Mouse (Mus musculus) heart, embryonic 10.5 days (tissue): ENCODE results near the gene Rslcan18. TPM values are rescaled to one million over a fixed set of nuclear protein-coding genes. Genes with fewer than 3 reads are reported as not detected.
"Not testable (repeated sequence)": the region's sequence is repeated elsewhere in the genome, so short reads cannot be mapped to it uniquely, and the experiment has no call there.

Experiments used
- DNase-seq: peaks from one replicate; pipeline ENCODE4 v3.0.0-alpha.2; 2017; ENCODE audit warnings: low spot score
- H3K27ac ChIP-seq: fragments of 300-500 bp; sonication (generic); 2 replicates; pipeline ENCODE4 v1.5.1; 2016; ENCODE audit warnings: mild to moderate bottlenecking
- H3K27me3 ChIP-seq: fragments of 300-500 bp; sonication (generic); 2 replicates; pipeline ENCODE4 v1.6.1; 2016; ENCODE audit warnings: mild to moderate bottlenecking; ENCODE audit not compliant: poor library complexity, insufficient read depth, severe bottlenecking
- H3K36me3 ChIP-seq: fragments of 300-500 bp; sonication (generic); 2 replicates; pipeline ENCODE4 v1.6.1; 2016; ENCODE audit warnings: mild to moderate bottlenecking, moderate library complexity
- H3K4me1 ChIP-seq: fragments of 300-500 bp; sonication (generic); 2 replicates; pipeline ENCODE4 v1.6.1; 2016; ENCODE audit warnings: mild to moderate bottlenecking
- H3K4me3 ChIP-seq: fragments of 300-500 bp; sonication (generic); 2 replicates; pipeline ENCODE4 v1.5.1; 2016; ENCODE audit warnings: mild to moderate bottlenecking, moderate library complexity
- H3K9me3 ChIP-seq: fragments of 300-500 bp; sonication (generic); 2 replicates; pipeline ENCODE4 v1.6.1; 2016; ENCODE audit warnings: mild to moderate bottlenecking, moderate library complexity
- WGBS: fragments of 180-500 bp; shearing (Covaris S2); methylation state at CpG from one replicate; pipeline ENCODE4 v1.1.7; 2016; 5-methylcytosine and 5-hydroxymethylcytosine counted together
- polyA plus RNA-seq: library from polyadenylated mRNA; unstranded; fragments of >200 nt; fragmentation: Nextera tagmentation; extraction: Ambion mirVana; gene quantifications from 2 replicates; pipeline ENCODE4 v1.2.1, GENCODE M21; 2016

Gene Rslcan18
- polyA plus RNA-seq: 0.23 and 0.49 TPM in 2 replicates

DNA sequence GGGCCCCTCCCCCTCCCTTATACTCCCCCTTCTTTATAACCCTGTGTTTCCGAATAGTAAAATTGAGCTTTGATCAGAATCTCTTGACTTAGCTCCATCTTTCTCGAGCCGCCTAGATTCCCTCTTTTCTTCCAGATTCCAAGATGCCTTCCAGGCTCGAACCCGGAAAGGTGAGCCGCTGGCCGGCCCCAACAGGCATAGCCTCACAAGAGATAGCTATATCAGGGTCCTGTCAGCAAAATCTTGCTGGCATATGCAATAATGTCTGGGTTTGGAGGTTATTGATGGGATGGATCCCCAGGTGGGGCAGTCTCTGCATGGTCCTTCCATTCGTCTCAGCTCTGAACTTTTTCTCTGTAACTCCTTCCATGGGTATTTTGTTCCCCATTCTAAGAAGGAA, at the start of gene Rslcan18:
Gene Rslcan18 (minus strand): TSS at position 101 of the 400 bp plus-strand sequence.
- not testable (repeated sequence) for H3K27me3 ChIP-seq, H3K27ac ChIP-seq, H3K9me3 ChIP-seq, DNase-seq, H3K36me3 ChIP-seq, H3K4me1 ChIP-seq, H3K4me3 ChIP-seq
- WGBS: 82% methylated on average over 8 of the region's 8 CpGs

DNA sequence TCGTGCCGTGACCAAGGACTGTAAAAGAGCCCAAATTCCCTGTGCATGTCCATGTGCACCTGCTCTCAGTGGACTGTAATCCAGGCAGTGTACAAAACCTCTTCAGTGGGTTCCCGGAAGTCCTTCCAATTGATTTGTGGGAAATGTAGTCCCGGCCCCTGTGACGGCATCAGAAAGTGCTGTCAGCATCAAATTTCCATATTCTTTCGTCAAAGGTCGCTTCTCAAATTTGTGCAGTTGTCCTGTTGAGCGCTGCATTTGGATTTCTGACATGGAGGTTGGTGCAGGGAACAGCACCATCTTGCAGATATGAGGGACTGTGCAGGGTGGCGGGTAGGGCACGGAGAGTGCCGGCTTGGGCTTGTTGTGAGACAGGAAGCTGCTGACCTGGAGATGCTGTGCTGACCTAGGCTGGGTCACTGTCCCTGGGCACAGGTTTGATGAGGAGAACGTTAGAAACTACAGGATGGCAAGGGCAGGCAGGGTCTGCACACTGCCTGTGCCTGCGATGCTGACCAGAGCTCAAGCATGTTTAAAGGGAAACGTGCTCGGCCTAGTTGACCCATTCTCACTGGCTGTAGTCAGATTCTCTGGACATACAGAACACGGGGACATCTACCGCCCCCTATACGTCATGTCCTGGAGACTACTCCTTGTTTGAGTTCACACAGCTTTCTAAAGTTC, 12.1 kb upstream of the Rslcan18 start:
- Histone ChIP-seq H3K27ac (peak overlapping the region; percentile 85), H3K9me3 (no peaks in the 10 kb centered on the region), H3K4me1 (no peaks in the 10 kb centered on the region), H3K4me3 (peak overlapping the region; percentile 71), H3K36me3 (no peaks in the 10 kb centered on the region), H3K27me3 (no peaks in the 10 kb centered on the region)
- DNase-seq: peak; percentile 93
- 1% methylated on average over 18 of the region's 18 CpGs for WGBS

GRCm38 (mm10) chr13:67127507-67127906, 11.4 kb upstream of the Rslcan18 start:
- H3K4me1 ChIP-seq, H3K4me3 ChIP-seq, DNase-seq, H3K36me3 ChIP-seq, H3K27ac ChIP-seq, H3K9me3 ChIP-seq, H3K27me3 ChIP-seq: not testable (repeated sequence)
- 74% methylated on average over 10 of the region's 10 CpGs for WGBS

DNA sequence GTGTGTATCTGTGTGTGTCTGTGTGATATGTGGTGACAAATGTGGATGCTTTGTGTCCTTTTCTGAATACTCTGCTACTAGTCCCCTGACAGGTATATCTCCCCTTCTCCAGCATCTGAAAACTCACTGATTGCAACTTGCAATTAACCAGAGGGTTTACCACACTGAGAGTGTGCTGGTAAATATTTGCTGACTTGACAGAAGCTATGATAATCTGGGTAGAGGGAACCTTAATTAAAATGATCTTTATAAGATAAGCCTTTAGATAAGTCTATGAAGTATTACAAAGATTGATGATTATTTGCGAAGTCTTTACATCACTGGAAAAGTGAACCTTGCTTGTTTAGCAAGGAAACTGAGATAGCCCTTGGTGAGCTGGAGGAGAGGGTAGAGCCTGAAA, 8.4 kb upstream of the Rslcan18 start:
- no peaks in the 10 kb centered on the region for H3K36me3 ChIP-seq
- H3K4me3 ChIP-seq: no peak overlapping the region
- H3K27me3 ChIP-seq: no peaks in the 10 kb centered on the region
- DNase-seq: no peak
- H3K27ac ChIP-seq: no peak overlapping the region
- WGBS: 78% methylated on average over 1 of the region's 1 CpGs
- H3K9me3 ChIP-seq: no peaks in the 10 kb centered on the region
- no peaks in the 10 kb centered on the region for H3K4me1 ChIP-seq

- not testable (repeated sequence) for DNase-seq, H3K4me3 ChIP-seq, H3K27ac ChIP-seq, H3K9me3 ChIP-seq, H3K4me1 ChIP-seq, H3K36me3 ChIP-seq, H3K27me3 ChIP-seq
Measured at GRCm38 (mm10) chr13:67121360-67121759, 5.3 kb upstream of the Rslcan18 start, which contains the start of gene Zfp759. Gene Zfp759 (plus strand): TSS chr13:67121660.

GRCm38 (mm10) chr13:67113287-67113686, 2.8 kb downstream of the Rslcan18 start:
- Histone ChIP-seq H3K4me3 (no peak overlapping the region), H3K36me3 (no peaks in the 10 kb centered on the region), H3K9me3 (no peaks in the 10 kb centered on the region), H3K4me1 (no peaks in the 10 kb centered on the region), H3K27me3 (no peaks in the 10 kb centered on the region), H3K27ac (no peak overlapping the region)
- WGBS: 83% methylated on average over 2 of the region's 2 CpGs
- DNase-seq: no peak

DNA sequence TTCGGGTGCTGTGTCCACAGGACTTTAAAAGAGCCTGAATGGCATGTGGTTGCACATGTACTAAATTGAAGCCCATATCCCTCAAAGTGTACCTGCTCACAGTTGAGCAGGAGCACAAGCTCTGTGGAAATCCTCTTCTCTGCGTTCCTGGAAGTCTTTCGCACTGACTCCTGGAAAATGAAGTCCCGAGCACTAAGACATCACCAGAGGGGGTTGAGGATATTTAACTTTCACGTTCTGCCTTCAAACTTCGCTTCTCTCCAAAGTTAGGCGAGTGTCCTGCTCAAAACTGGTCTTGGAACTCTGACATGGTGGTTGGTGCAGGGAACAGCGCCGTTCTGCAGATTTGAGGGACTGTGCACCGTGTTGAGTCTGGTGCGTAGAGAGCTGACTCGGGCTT, 4.0 kb downstream of the Rslcan18 start:
- Histone ChIP-seq H3K4me3 (no peak overlapping the region), H3K27ac (no peak overlapping the region), H3K27me3 (no peaks in the 10 kb centered on the region), H3K4me1 (peaks cover 7% of the 10 kb centered on the region; the same call in 1 of the 2 replicates), H3K9me3 (no peaks in the 10 kb centered on the region), H3K36me3 (no peaks in the 10 kb centered on the region)
- WGBS: 79% methylated on average over 12 of the region's 12 CpGs
- no peak for DNase-seq

- H3K36me3 ChIP-seq: peaks cover 10% of the 10 kb centered on the region
- H3K4me1 ChIP-seq: peaks cover 7% of the 10 kb centered on the region; the same call in 1 of the 2 replicates
- 7% methylated on average over 9 of the region's 9 CpGs for WGBS
- H3K27ac ChIP-seq: peak overlapping the region; percentile 88
- H3K27me3 ChIP-seq: no peaks in the 10 kb centered on the region
- H3K4me3 ChIP-seq: peak overlapping the region; percentile 71
- no peak for DNase-seq
- H3K9me3 ChIP-seq: no peaks in the 10 kb centered on the region
Measured at GRCm38 (mm10) chr13:67108821-67109206, 7.2 kb downstream of the Rslcan18 start.

GRCm38 (mm10) chr13:67108194-67108820, 7.8 kb downstream of the Rslcan18 start, which contains the start of gene Gm28557:
Gene Gm28557 (minus strand): TSS chr13:67108604.
- Histone ChIP-seq H3K27me3 (no peaks in the 10 kb centered on the region), H3K36me3 (peaks cover 10% of the 10 kb centered on the region), H3K4me1 (peaks cover 7% of the 10 kb centered on the region; the same call in 1 of the 2 replicates), H3K9me3 (no peaks in the 10 kb centered on the region), H3K27ac (peak within 1 kb of the TSS; percentile 88), H3K4me3 (peak within 1 kb of the TSS; percentile 71)
- 0% methylated on average over 17 of the region's 17 CpGs for WGBS
- peak; percentile 97 for DNase-seq

DNA sequence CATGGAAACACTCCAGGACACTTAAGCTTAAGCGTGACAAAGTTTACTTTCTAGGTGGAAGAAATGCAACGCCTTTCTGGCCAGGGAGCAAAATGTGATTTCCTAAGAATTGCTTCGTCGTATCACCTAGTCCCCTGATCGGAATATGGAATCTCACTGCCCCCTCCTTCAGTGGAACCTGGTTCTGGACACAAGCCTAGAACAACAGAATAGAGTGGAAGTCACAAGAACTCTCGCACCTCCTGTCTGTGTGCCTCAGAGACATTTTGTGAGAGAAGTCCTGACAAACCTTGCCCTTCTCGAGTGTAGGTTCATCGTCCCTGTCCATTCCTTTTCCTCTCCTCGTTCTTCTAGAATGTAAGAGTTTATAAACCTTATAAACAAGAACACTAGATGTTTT, 8.4 kb downstream of the Rslcan18 start:
- H3K9me3 ChIP-seq: no peaks in the 10 kb centered on the region
- DNase-seq: no peak
- no peaks in the 10 kb centered on the region for H3K27me3 ChIP-seq
- peak overlapping the region; percentile 88 for H3K27ac ChIP-seq
- peak overlapping the region; percentile 71 for H3K4me3 ChIP-seq
- H3K4me1 ChIP-seq: peaks cover 7% of the 10 kb centered on the region; the same call in 1 of the 2 replicates
- 63% methylated on average over 9 of the region's 9 CpGs for WGBS
- peaks cover 10% of the 10 kb centered on the region for H3K36me3 ChIP-seq

DNA sequence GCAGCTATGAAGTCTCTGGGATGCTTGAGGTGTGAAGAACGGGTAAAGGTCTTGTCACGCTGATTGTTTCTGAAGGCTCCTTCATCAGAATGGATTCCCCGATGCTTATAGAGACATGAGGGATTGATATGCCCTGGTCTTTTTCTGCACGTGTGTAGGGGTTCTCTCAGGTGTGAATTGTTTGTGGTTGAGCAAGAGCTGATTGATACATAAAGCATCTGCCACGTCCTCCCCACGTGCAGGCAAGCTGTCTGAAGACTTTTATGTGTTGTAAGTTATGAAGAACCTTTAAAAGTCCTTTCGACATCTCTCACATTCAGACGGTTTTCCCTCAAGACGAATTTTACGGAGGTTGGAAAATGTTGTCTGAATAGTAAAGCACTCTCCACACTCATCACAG, 18.2 kb downstream of the Rslcan18 start, which contains the start of gene Zfp708:
Gene Zfp708 (minus strand): TSS at position 101 of the 400 bp plus-strand sequence.
- 88% methylated on average over 10 of the region's 10 CpGs for WGBS
- Histone ChIP-seq H3K9me3 (no peaks in the 10 kb centered on the region), H3K4me1 (no peaks in the 10 kb centered on the region), H3K27me3 (no peaks in the 10 kb centered on the region), H3K27ac (no peak within 1 kb of the TSS), H3K36me3 (peaks cover 31% of the 10 kb centered on the region), H3K4me3 (no peak within 1 kb of the TSS)
- DNase-seq: no peak

- H3K27me3 ChIP-seq: no peaks in the 10 kb centered on the region
- H3K27ac ChIP-seq: no peak overlapping the region
- 0 out of 2 replicates have a peak, but pooled peaks cover 7% of the 10 kb centered on the region for H3K36me3 ChIP-seq
- H3K9me3 ChIP-seq: no peaks in the 10 kb centered on the region
- no peak overlapping the region for H3K4me3 ChIP-seq
- H3K4me1 ChIP-seq: no peaks in the 10 kb centered on the region
- no peak for DNase-seq
- 73% methylated on average over 1 of the region's 1 CpGs for WGBS
Measured at GRCm38 (mm10) chr13:67090154-67090553, 25.9 kb downstream of the Rslcan18 start.

DNA sequence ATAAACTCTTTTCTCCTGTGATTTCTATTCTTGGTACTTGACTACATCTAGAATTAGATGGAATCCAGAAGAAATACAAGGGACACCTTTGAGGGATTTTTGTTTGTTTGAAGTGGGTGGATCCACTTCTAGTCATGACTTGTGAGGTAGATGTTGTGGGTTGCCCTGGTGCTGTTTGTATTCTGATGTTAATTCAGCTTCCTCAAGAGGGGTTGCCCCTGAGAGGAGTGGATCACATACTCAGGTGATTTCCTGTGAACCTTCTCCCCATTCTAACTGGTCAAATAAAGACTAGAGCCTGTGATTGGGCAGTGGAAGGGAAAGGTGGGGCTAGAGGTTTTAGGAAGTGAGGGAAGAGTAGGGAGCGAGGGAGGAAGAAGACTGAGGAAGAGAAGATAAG, 34.1 kb downstream of the Rslcan18 start:
- peak overlapping the region; percentile 76 for H3K4me3 ChIP-seq
- no peaks in the 10 kb centered on the region for H3K9me3 ChIP-seq
- 69% methylated on average over 1 of the region's 1 CpGs for WGBS
- no peaks in the 10 kb centered on the region for H3K27me3 ChIP-seq
- H3K27ac ChIP-seq: peak overlapping the region; percentile 94
- DNase-seq: no peak
- peaks cover 12% of the 10 kb centered on the region for H3K36me3 ChIP-seq
- peaks cover 4% of the 10 kb centered on the region; the same call in 1 of the 2 replicates for H3K4me1 ChIP-seq
